Mouse (Mus musculus): ENCODE data around the gene Thnsl2. TPM values are rescaled to one million over a fixed set of nuclear protein-coding genes. Genes with fewer than 3 reads are reported as not detected.

Gene Thnsl2
- total RNA-seq, 2 experiments from 2014 or later: 4.1 to 4.9 TPM

GRCm38 (mm10) chr6:71133559-71133958 lies 10.7 kb downstream of the Thnsl2 start:
- no peak for DNase-seq (ENCODE audit: low spot score in 2 of 2)

- DNase-seq (ENCODE audit: low spot score in 2 of 2): no peak
Measured at GRCm38 (mm10) chr6:71131038-71131437, 13.2 kb downstream of the Thnsl2 start.

GRCm38 (mm10) chr6:71130269-71130668 lies 14.0 kb downstream of the Thnsl2 start:
- DNase-seq (ENCODE audit: low spot score in 2 of 2): no peak

GRCm38 (mm10) chr6:71129071-71129470 lies 15.2 kb downstream of the Thnsl2 start:
- no peak for DNase-seq (ENCODE audit: low spot score in 2 of 2)

- DNase-seq (ENCODE audit: low spot score in 2 of 2): no peak
Measured at GRCm38 (mm10) chr6:71126290-71126689, 17.9 kb downstream of the Thnsl2 start.

GRCm38 (mm10) chr6:71125043-71125893 lies 19.0 kb downstream of the Thnsl2 start:
- peak; percentile 44 to 86 for DNase-seq (ENCODE audit: low spot score in 2 of 2)

GRCm38 (mm10) chr6:71119577-71120254 lies 24.5 kb downstream of the Thnsl2 start:
- DNase-seq (ENCODE audit: low spot score in 2 of 2): no peak

GRCm38 (mm10) chr6:71111419-71112113 lies 32.7 kb downstream of the Thnsl2 start:
- DNase-seq (ENCODE audit: low spot score in 2 of 2): no peak

GRCm38 (mm10) chr6:71106170-71106945 lies 37.9 kb downstream of the Thnsl2 start:
- DNase-seq (ENCODE audit: low spot score in 2 of 2): no peak

GRCm38 (mm10) chr6:71096126-71096525 lies 48.1 kb downstream of the Thnsl2 start:
- DNase-seq (ENCODE audit: low spot score in 2 of 2): no peak

GRCm38 (mm10) chr6:71094693-71095092 lies 49.5 kb downstream of the Thnsl2 start:
- peak in 1 of 2 experiments; percentile 55 for DNase-seq (ENCODE audit: low spot score in 2 of 2)

GRCm38 (mm10) chr6:71093686-71094085 lies 50.6 kb downstream of the Thnsl2 start:
- no peak for DNase-seq (ENCODE audit: low spot score in 2 of 2)

- no peak for DNase-seq (ENCODE audit: low spot score in 2 of 2)
Measured at GRCm38 (mm10) chr6:71090475-71090874, 53.8 kb downstream of the Thnsl2 start.

- DNase-seq (ENCODE audit: low spot score in 2 of 2): no peak
Measured at GRCm38 (mm10) chr6:71089735-71090134, 54.5 kb downstream of the Thnsl2 start.

GRCm38 (mm10) chr6:71088992-71089391 lies 55.2 kb downstream of the Thnsl2 start:
- no peak for DNase-seq (ENCODE audit: low spot score in 2 of 2)

GRCm38 (mm10) chr6:71083441-71083840 lies 60.8 kb downstream of the Thnsl2 start:
- no peak for DNase-seq (ENCODE audit: low spot score in 2 of 2)

- no peak for DNase-seq (ENCODE audit: low spot score in 2 of 2)
Measured at GRCm38 (mm10) chr6:71082084-71082483, 62.2 kb downstream of the Thnsl2 start.

GRCm38 (mm10) chr6:71081230-71081629 lies 63.0 kb downstream of the Thnsl2 start:
- no peak for DNase-seq (ENCODE audit: low spot score in 2 of 2)

Measured in layer of hippocampus, adult 18-20 months (tissue).